Mouse (Mus musculus) spleen, embryonic (tissue): ENCODE results near the gene Chgb.

Experiments
- CTCF ChIA-PET: fragments of 350-600 bp; sonication (Branson Sonifier 250); formaldehyde crosslinking; loops from one replicate; lab custom pipeline; 2022; lab: Charles Lee

Chgb gene

GRCm38 (mm10) chr2:132841071-132841470 is 60.0 kb downstream of the Chgb start:
- CTCF ChIA-PET, result no interaction called here
